Mouse (Mus musculus) liver, postnatal 0 days (tissue): Measurements from ENCODE around the gene Tnf. TPM values are rescaled to one million over a fixed set of nuclear protein-coding genes. Genes with fewer than 3 reads are reported as not detected.

Experiments
- ATAC-seq: fragments of 200-750 bp; cut with Nextera tagmentation; 2 replicates; pipeline ENCODE4 v1.8.0; 2017; ENCODE audit warnings: mild to moderate bottlenecking, moderate library complexity
- DNase-seq: peaks from one replicate; pipeline ENCODE4 v3.0.0-alpha.2; 2016
- H3K27ac ChIP-seq: fragments of 300-500 bp; sonication (generic); 2 replicates; pipeline ENCODE4 v1.5.1; 2014; ENCODE audit warnings: antibody characterized with exemption, moderate library complexity, mild to moderate bottlenecking, low read depth
- H3K27me3 ChIP-seq: fragments of 300-500 bp; sonication (generic); 2 replicates; pipeline ENCODE4 v1.6.1; 2014; ENCODE audit warnings: low read length, control low read depth, mixed read lengths; ENCODE audit not compliant: insufficient read depth
- H3K36me3 ChIP-seq: fragments of 300-500 bp; sonication (generic); replicated peaks from 2 replicates; pipeline ENCODE4 v1.6.1; 2014; ENCODE audit warnings: mild to moderate bottlenecking, control low read depth, low read length, moderate library complexity, mixed read lengths; ENCODE audit not compliant: insufficient read depth
- H3K4me1 ChIP-seq: fragments of 300-500 bp; sonication (generic); 2 replicates; pipeline ENCODE4 v1.6.1; 2014; ENCODE audit warnings: antibody characterized with exemption, mild to moderate bottlenecking, control low read depth; ENCODE audit not compliant: insufficient read depth
- H3K4me2 ChIP-seq: fragments of 300-500 bp; sonication (generic); 2 replicates; pipeline ENCODE4 v1.6.1; 2014; ENCODE audit warnings: low read depth, mild to moderate bottlenecking, low read length, moderate library complexity, mixed read lengths
- H3K4me3 ChIP-seq: fragments of 300-500 bp; sonication (generic); 2 replicates; pipeline ENCODE4 v1.5.1; 2014; ENCODE audit warnings: low read depth, low read length
- H3K9ac ChIP-seq: fragments of 300-500 bp; sonication (generic); replicated peaks from 2 replicates; pipeline ENCODE4 v1.6.1; 2014; ENCODE audit warnings: mild to moderate bottlenecking, moderate library complexity
- H3K9me3 ChIP-seq: fragments of 300-500 bp; sonication (generic); 2 replicates; pipeline ENCODE4 v1.6.1; 2016; ENCODE audit warnings: mild to moderate bottlenecking, control low read depth, low read length, mixed read lengths
- CTCF ChIP-seq: sonication (generic); IDR thresholded peaks from 2 replicates; pipeline ENCODE4 v1.5.1; 2016; ENCODE audit warnings: antibody characterized with exemption, low read depth
- EP300 ChIP-seq: IDR thresholded peaks from 2 replicates; pipeline ENCODE4 v1.6.1; 2016; ENCODE audit warnings: antibody characterized with exemption, low read depth, mild to moderate bottlenecking
- WGBS: fragments of 180-500 bp; shearing (Covaris S2); extraction: QIAGEN DNeasy Blood & Tissue Kit; methylation state at CpG from one replicate; pipeline ENCODE4 v1.1.7; 2014; ENCODE audit not compliant: insufficient replicate concordance; 5-methylcytosine and 5-hydroxymethylcytosine counted together
- microRNA-seq: library from miRNA; unstranded; fragments of <30 nt; microRNA quantifications from one replicate; pipeline ENCODE4, GENCODE M21; 2016
- polyA plus RNA-seq: library from polyadenylated mRNA; unstranded; fragments of >200 nt; fragmentation: Nextera tagmentation; extraction: Ambion mirVana; gene quantifications from 2 replicates; pipeline ENCODE4 v1.2.1, GENCODE M21; 2015

Gene Tnf
- polyA plus RNA-seq, 1 experiment from 2014 or later: 0.59 TPM

- TF ChIP-seq CTCF (no peak), EP300 (no peak)
- Histone ChIP-seq H3K27ac (no peak overlapping the region), H3K27me3 (no peaks in the 10 kb centered on the region), H3K4me2 (no peak overlapping the region), H3K4me3 (no peak overlapping the region), H3K9ac (no peak overlapping the region), H3K9me3 (no peaks in the 10 kb centered on the region), H3K4me1 (0 out of 2 replicates have a peak, but pooled peaks cover 2% of the 10 kb centered on the region), H3K36me3 (peaks cover 90% of the 10 kb centered on the region)
- DNase-seq: no peak
- 90% methylated on average over 4 of the region's 4 CpGs for WGBS
- ATAC-seq: no peak
These were observed 49.7 kb downstream of the Tnf start for GRCm38 (mm10) chr17:35152121-35152520.

Small RNA genes lying within 50 kb of the gene (microRNA-seq; reads per million reads assigned to microRNA genes)
- gene Mir6973a: not detected
- gene Mir6974: not detected
- 3.2 reads per million for gene Mir6975
- not detected for gene Mir8094

Other genes starting within 250 kb of the Tnf start
- 0.06 and 0.12 TPM in 2 replicates for gene Hspa1b, start 242.8 kb downstream of the Tnf start, polyA plus RNA-seq
- 0.28 TPM in 1 of 2 replicates, not detected in the other for gene Gm20481, start 232.1 kb downstream of the Tnf start, polyA plus RNA-seq
- 0.46 and 0.59 TPM in 2 replicates for gene Hspa1a, start 229.9 kb downstream of the Tnf start, polyA plus RNA-seq
- 0.18 TPM in 1 of 2 replicates, not detected in the other for gene Hspa1l, start 229.3 kb downstream of the Tnf start, polyA plus RNA-seq
- 69.8 and 76.7 TPM in 2 replicates for gene Lsm2, start 220.1 kb downstream of the Tnf start, polyA plus RNA-seq
- gene Vars, start 201.0 kb downstream of the Tnf start, polyA plus RNA-seq: 38.0 and 43.8 TPM in 2 replicates
- gene Vwa7, start 185.4 kb downstream of the Tnf start, polyA plus RNA-seq: 0.09 and 0.12 TPM in 2 replicates
- gene Sapcd1, start 174.0 kb downstream of the Tnf start, polyA plus RNA-seq: 3.3 and 4.1 TPM in 2 replicates
- 3.8 and 4.2 TPM in 2 replicates for gene Msh5, start 155.3 kb downstream of the Tnf start, polyA plus RNA-seq
- 98.6 and 102 TPM in 2 replicates for gene Clic1, start 152.0 kb downstream of the Tnf start, polyA plus RNA-seq
- gene Ddah2, start 143.0 kb downstream of the Tnf start, polyA plus RNA-seq: 15.8 and 17.2 TPM in 2 replicates
- 0.32 and 0.49 TPM in 2 replicates for gene Ly6g6c, start 136.6 kb downstream of the Tnf start, polyA plus RNA-seq
- gene Mpig6b, start 135.8 kb downstream of the Tnf start, polyA plus RNA-seq: 6.5 and 7.1 TPM in 2 replicates
- 0.19 TPM in 1 of 2 replicates, not detected in the other for gene Ly6g6e, start 125.1 kb downstream of the Tnf start, polyA plus RNA-seq
- gene Ly6g6d, start 123.9 kb downstream of the Tnf start, polyA plus RNA-seq: 0.54 and 0.60 TPM in 2 replicates
- gene Ly6g6f, start 116.4 kb downstream of the Tnf start, polyA plus RNA-seq: 4.0 and 5.3 TPM in 2 replicates
- gene Abhd16a, start 112.7 kb downstream of the Tnf start, polyA plus RNA-seq: 47.3 and 49.3 TPM in 2 replicates
- gene Ly6g5c, start 93.7 kb downstream of the Tnf start, polyA plus RNA-seq: not detected in 2 replicates
- gene Ly6g5b, start 86.6 kb downstream of the Tnf start, polyA plus RNA-seq: 0.32 and 0.67 TPM in 2 replicates
- 8.1 and 9.6 TPM in 2 replicates for gene Gpank1, start 80.6 kb downstream of the Tnf start, polyA plus RNA-seq
- 120 and 131 TPM in 2 replicates for gene Csnk2b, start 80.0 kb downstream of the Tnf start, polyA plus RNA-seq
- gene D17H6S53E, start 75.6 kb downstream of the Tnf start, polyA plus RNA-seq: 4.4 and 4.8 TPM in 2 replicates
- gene Apom, start 70.0 kb downstream of the Tnf start, polyA plus RNA-seq: 1,209 and 1,216 TPM in 2 replicates
- 16.5 and 19.7 TPM in 2 replicates for gene Bag6, start 66.8 kb downstream of the Tnf start, polyA plus RNA-seq
- 28.0 and 32.9 TPM in 2 replicates for gene Prrc2a, start 37.1 kb downstream of the Tnf start, polyA plus RNA-seq
- gene Aif1, start 25.9 kb downstream of the Tnf start, polyA plus RNA-seq: 34.1 and 39.1 TPM in 2 replicates
- gene Lst1, start 13.6 kb downstream of the Tnf start, polyA plus RNA-seq: 41.2 and 44.2 TPM in 2 replicates
- gene Ltb, start 7.6 kb downstream of the Tnf start, polyA plus RNA-seq: 5.3 and 6.0 TPM in 2 replicates
- gene Lta, start 3.3 kb upstream of the Tnf start, polyA plus RNA-seq: not detected in 2 replicates
- gene Gm16181, start 18.8 kb upstream of the Tnf start, polyA plus RNA-seq: 0.22 TPM in 2 replicates
- 0.98 and 1.3 TPM in 2 replicates for gene Atp6v1g2, start 31.7 kb upstream of the Tnf start, polyA plus RNA-seq
- gene Nfkbil1, start 33.8 kb upstream of the Tnf start, polyA plus RNA-seq: 4.1 and 4.4 TPM in 2 replicates
- 79.6 and 87.2 TPM in 2 replicates for gene Ddx39b, start 39.7 kb upstream of the Tnf start, polyA plus RNA-seq
- gene H2-D1, start 60.7 kb upstream of the Tnf start, polyA plus RNA-seq: 256 and 291 TPM in 2 replicates
- gene H2-Q1, start 118.4 kb upstream of the Tnf start, polyA plus RNA-seq: 0.07 and 0.17 TPM in 2 replicates
- 4.9 and 5.3 TPM in 2 replicates for gene H2-Q2, start 140.2 kb upstream of the Tnf start, polyA plus RNA-seq
- 4.1 and 5.6 TPM in 2 replicates for gene H2-Q4, start 177.6 kb upstream of the Tnf start, polyA plus RNA-seq
- 3.7 TPM in 2 replicates for gene H2-Q6, start 222.8 kb upstream of the Tnf start, polyA plus RNA-seq
- gene H2-Q7, start 237.1 kb upstream of the Tnf start, polyA plus RNA-seq: 7.5 and 7.9 TPM in 2 replicates